ENCODE assay signal across 8 mouse cellular contexts in genomic region chr12:55013626-55014398, GRCm38 (mm10). TPM values are rescaled to one million over a fixed set of nuclear protein-coding genes. Genes with fewer than 3 reads are reported as not detected.
DNase-seq lines count a peak whose midpoint lies in the region; ATAC-seq and TF ChIP-seq lines count a peak whose summit lies in the region.

Baz1a (minus strand) TSS chr12:55014348.

- no peak for TF ChIP-seq POLR2A in MEL (IDR thresholded peaks at IDR 0.05; ENCODE audit: control insufficient read depth in 1 of 2, insufficient read depth in 1 of 2, low read depth in 1 of 2, low read length in 2 of 2, poor library complexity in 1 of 2)
- TF ChIP-seq POLR2A in limb, embryonic 14.5 days (IDR thresholded peaks at IDR 0.05; ENCODE audit: borderline replicate concordance, extremely low read depth, insufficient read depth, insufficient read length): no peak

- H3K4me1 ChIP-seq in heart, embryonic 13.5 days: no peaks in the 10 kb centered on the region
- peaks cover 16 to 19% of the 10 kb centered on the region in 2 experiments for H3K4me1 ChIP-seq in MEL (ENCODE audit: control insufficient read depth in 1 of 2, insufficient read depth in 2 of 2, low read length in 2 of 2)
- H3K4me1 ChIP-seq in forebrain, embryonic 12.5 days: peaks cover 8% of the 10 kb centered on the region; the same call in 1 of the 2 replicates
- H3K4me1 ChIP-seq in limb, embryonic 14.5 days (ENCODE audit: control insufficient read depth, insufficient read depth, low read length): 0 out of 2 replicates have a peak, but pooled peaks cover 7% of the 10 kb centered on the region

- no peak within 1 kb of the TSS for H3K4me2 ChIP-seq in heart, embryonic 13.5 days
- no peak within 1 kb of the TSS for H3K4me2 ChIP-seq in forebrain, embryonic 12.5 days
- no peak within 1 kb of the TSS for H3K4me2 ChIP-seq in limb, embryonic 14.5 days (replicated peaks; ENCODE audit: low read depth, low read length, severe bottlenecking)

- H3K79me2 ChIP-seq in MEL (ENCODE audit: control insufficient read depth, insufficient read depth, low read length, poor library complexity): no peaks in the 10 kb centered on the region

- no peak for TF ChIP-seq EP300 in MEL (IDR thresholded peaks at IDR 0.05; ENCODE audit: low read depth in 1 of 2, low read length in 2 of 2)

- H3K4me3 ChIP-seq in heart, embryonic 13.5 days: no peak within 1 kb of the TSS
- no peak within 1 kb of the TSS for H3K4me3 ChIP-seq in MEL (ENCODE audit: control insufficient read depth in 1 of 2, insufficient read depth in 1 of 2, low read depth in 2 of 2, low read length in 2 of 2)
- no peak within 1 kb of the TSS for H3K4me3 ChIP-seq in forebrain, embryonic 12.5 days (replicated peaks)
- no peak within 1 kb of the TSS for H3K4me3 ChIP-seq in limb, embryonic 14.5 days (replicated peaks; ENCODE audit: low read length)

- H3K36me3 ChIP-seq in heart, embryonic 13.5 days: no peaks in the 10 kb centered on the region
- peaks cover 0 to 28% of the 10 kb centered on the region in 2 experiments; a peak in 2 of 4 replicates for H3K36me3 ChIP-seq in MEL (ENCODE audit: control insufficient read depth in 1 of 2, insufficient read depth in 2 of 2, low read length in 2 of 2)
- no peaks in the 10 kb centered on the region for H3K36me3 ChIP-seq in forebrain, embryonic 12.5 days (replicated peaks)
- H3K36me3 ChIP-seq in limb, embryonic 14.5 days (ENCODE audit: control insufficient read depth, insufficient read depth, low read length): no peaks in the 10 kb centered on the region

- no peak for ATAC-seq in heart, embryonic 13.5 days (ENCODE audit: extremely low read depth, insufficient number of reproducible peaks, low FRiP score, low TSS enrichment)
- no peak for ATAC-seq in forebrain, embryonic 12.5 days (ENCODE audit: low FRiP score)
- ATAC-seq in limb, embryonic 14.5 days (ENCODE audit: low FRiP score, low read depth): no peak

- TF ChIP-seq RAD21 in MEL (IDR thresholded peaks at IDR 0.05; ENCODE audit: low read depth, low read length): no peak

- no peak for TF ChIP-seq CTCF in MEL (IDR thresholded peaks at IDR 0.05 in 2 of 3, conservative IDR thresholded peaks at IDR 0.05 in 1 of 3; ENCODE audit: control insufficient read depth in 1 of 3, insufficient read depth in 1 of 3, low read depth in 2 of 3, low read length in 3 of 3, poor library complexity in 1 of 3, severe bottlenecking in 1 of 3)

- no peak within 1 kb of the TSS for H3K9ac ChIP-seq in heart, embryonic 13.5 days
- H3K9ac ChIP-seq in MEL (ENCODE audit: control insufficient read depth, low read depth, low read length, poor library complexity, severe bottlenecking): no peak within 1 kb of the TSS
- H3K9ac ChIP-seq in forebrain, embryonic 12.5 days: no peak within 1 kb of the TSS
- no peak within 1 kb of the TSS for H3K9ac ChIP-seq in limb, embryonic 14.5 days (ENCODE audit: low read depth, low read length, severe bottlenecking)

- no peak for DNase-seq in heart, adult 9 months (ENCODE audit: low spot score in 2 of 2)
- DNase-seq in MEL (ENCODE audit: low read depth, low spot score): no peak
- DNase-seq in limb, embryonic 14.5 days (ENCODE audit: low spot score): no peak
- no peak for DNase-seq in ovary, postnatal 36 days (ENCODE audit: low spot score)
- no peak for DNase-seq in frontal cortex, adult 2 months (ENCODE audit: extremely low spot score in 1 of 2, low spot score in 1 of 2)
- no peak for DNase-seq in gastrocnemius, adult 18-20 months (ENCODE audit: low spot score)

- H3K27ac ChIP-seq in heart, embryonic 13.5 days (replicated peaks): no peak within 1 kb of the TSS
- H3K27ac ChIP-seq in MEL (ENCODE audit: control insufficient read depth, low read depth, low read length): no peak within 1 kb of the TSS
- no peak within 1 kb of the TSS for H3K27ac ChIP-seq in forebrain, embryonic 12.5 days
- no peak within 1 kb of the TSS for H3K27ac ChIP-seq in limb, embryonic 14.5 days (replicated peaks; ENCODE audit: low read depth, low read length)

- H3K27me3 ChIP-seq in heart, embryonic 13.5 days (replicated peaks): no peaks in the 10 kb centered on the region
- no peaks in the 10 kb centered on the region for H3K27me3 ChIP-seq in MEL (ENCODE audit: control insufficient read depth in 1 of 2, insufficient read depth in 2 of 2, low read length in 2 of 2)
- no peaks in the 10 kb centered on the region for H3K27me3 ChIP-seq in forebrain, embryonic 12.5 days
- no peaks in the 10 kb centered on the region for H3K27me3 ChIP-seq in limb, embryonic 14.5 days (ENCODE audit: control insufficient read depth, insufficient read depth, low read length)

- no peaks in the 10 kb centered on the region for H3K9me3 ChIP-seq in heart, embryonic 13.5 days
- H3K9me3 ChIP-seq in MEL (replicated peaks; ENCODE audit: insufficient read depth, low read length): no peaks in the 10 kb centered on the region
- no peaks in the 10 kb centered on the region for H3K9me3 ChIP-seq in forebrain, embryonic 12.5 days
- no peaks in the 10 kb centered on the region for H3K9me3 ChIP-seq in limb, embryonic 14.5 days (ENCODE audit: control insufficient read depth, low read length)

- WGBS in heart, embryonic 13.5 days: 78% methylated on average over 6 of the region's 6 CpGs
- WGBS in forebrain, embryonic 12.5 days: 92% methylated on average over 6 of the region's 6 CpGs
- WGBS in limb, embryonic 14.5 days: 77% methylated on average over 6 of the region's 6 CpGs

TF ChIP-seq in MEL, 35 proteins besides CTCF, POLR2A, EP300 and RAD21:
- TF ChIP-seq TAL1 (IDR thresholded peaks at IDR 0.05; ENCODE audit: low read length): no peak
- TF ChIP-seq GABPA (IDR thresholded peaks at IDR 0.05; ENCODE audit: low read depth, low read length): no peak
- no peak for TF ChIP-seq ZKSCAN1 (IDR thresholded peaks at IDR 0.05; ENCODE audit: low read depth, low read length)
- no peak for TF ChIP-seq CHD2 (IDR thresholded peaks at IDR 0.05; ENCODE audit: low read length)
- TF ChIP-seq TCF12 (IDR thresholded peaks at IDR 0.05; ENCODE audit: low read depth, low read length): no peak
- no peak for TF ChIP-seq POLR2AphosphoS2 (IDR thresholded peaks at IDR 0.05; ENCODE audit: low read length)
- TF ChIP-seq POLR2AphosphoS5 (IDR thresholded peaks at IDR 0.05; ENCODE audit: borderline replicate concordance, low read depth, low read length): no peak
- no peak for TF ChIP-seq ZMIZ1 (IDR thresholded peaks at IDR 0.05; ENCODE audit: low read depth, low read length)
- no peak for TF ChIP-seq MYC (IDR thresholded peaks at IDR 0.05; ENCODE audit: low read depth, low read length)
- TF ChIP-seq UBTF (IDR thresholded peaks at IDR 0.05; ENCODE audit: borderline replicate concordance, insufficient read depth, low read depth, low read length): no peak
- no peak for TF ChIP-seq TBP (IDR thresholded peaks at IDR 0.05; ENCODE audit: low read depth, low read length)
- no peak for TF ChIP-seq MAFK (IDR thresholded peaks at IDR 0.05; ENCODE audit: borderline replicate concordance, low read depth, low read length)
- no peak for TF ChIP-seq CHD1 (IDR thresholded peaks at IDR 0.05; ENCODE audit: low read depth, low read length)
- no peak for TF ChIP-seq E2F4 (IDR thresholded peaks at IDR 0.05; ENCODE audit: borderline replicate concordance, low read depth, low read length)
- no peak for TF ChIP-seq USF2 (IDR thresholded peaks at IDR 0.05; ENCODE audit: borderline replicate concordance in 1 of 2, insufficient read depth in 1 of 2, low read depth in 1 of 2, low read length in 2 of 2)

RNA-seq across cellular contexts. Expression of gene Baz1a, which starts in this region (rescaled TPM):
- polyA plus RNA-seq in heart, embryonic 13.5 days (2015; fragmentation: Nextera tagmentation; extraction: Ambion mirVana): 12.8 and 15.8 TPM in 2 replicates
- 44.6 and 46.0 TPM in 2 replicates for total RNA-seq in MEL (2012; rRNA removed)
- 100 to 1,000 TPM in 1 of 2 experiments, 10 to 100 TPM in 1; 39.8 to 203 TPM for polyA plus RNA-seq in MEL (2012; ENCODE audit: insufficient read depth in 1 of 2, insufficient read length in 2 of 2, low read depth in 1 of 2, low replicate concordance in 2 of 2, missing spikeins in 1 of 2)
- polyA plus RNA-seq in forebrain, embryonic 12.5 days (2016; fragmentation: Nextera tagmentation; extraction: Ambion mirVana): 40.5 and 42.8 TPM in 2 replicates
- 10.9 and 13.3 TPM in 2 replicates for polyA plus RNA-seq in limb, embryonic 14.5 days (2012; rRNA removed)
- polyA plus RNA-seq in limb, embryonic 14.5 days (2014; fragmentation: Nextera tagmentation; extraction: Ambion mirVana): 17.9 and 19.6 TPM in 2 replicates
- polyA plus RNA-seq in frontal cortex, adult 2 months (2012; rRNA removed): 2.2 TPM in 2 replicates
- 1 to 10 TPM; 3.1 to 4.2 TPM for total RNA-seq in gastrocnemius, adult 18-20 months (2021)
